Comparison of ENCODE assay signal across 9 mouse cellular contexts in genomic region chr11:5149249-5149648, GRCm38 (mm10). TPM values are rescaled to one million over a fixed set of nuclear protein-coding genes. Genes with fewer than 3 reads are reported as not detected.
DNase-seq lines count a peak whose midpoint lies in the region; ATAC-seq and TF ChIP-seq lines count a peak whose summit lies in the region.
"Had no signal": no experiment of that assay in that cellular context is flagged by ENCODE, and none has a peak within 500 bp of the region (broad histone marks: within the 10 kb centered on the region; RNA-seq: fewer than 3 reads in every experiment).

No protein-coding gene starts in this region.

- no peak for TF ChIP-seq CTCF in stomach, postnatal 0 days (IDR thresholded peaks at IDR 0.05; ENCODE audit: low read depth)

- TF ChIP-seq EP300 in stomach, postnatal 0 days (optimal IDR thresholded peaks at IDR 0.05), result no peak

- peak overlapping the region; percentile 39 for H3K4me2 ChIP-seq in forebrain, embryonic 13.5 days
- no peak overlapping the region for H3K4me2 ChIP-seq in forebrain, embryonic 15.5 days (replicated peaks)
- H3K4me2 ChIP-seq in liver, embryonic 11.5 days, result peak overlapping the region; percentile 86
- peak overlapping the region; percentile 25; the same call in 1 of the 2 replicates for H3K4me2 ChIP-seq in stomach, postnatal 0 days (replicated peaks; ENCODE audit: low read depth)

- no peaks in the 10 kb centered on the region for H3K9me3 ChIP-seq in forebrain, embryonic 13.5 days (replicated peaks)
- no peaks in the 10 kb centered on the region for H3K9me3 ChIP-seq in forebrain, embryonic 15.5 days
- H3K9me3 ChIP-seq in liver, embryonic 11.5 days (ENCODE audit: control insufficient read depth, low read length), result no peaks in the 10 kb centered on the region
- no peaks in the 10 kb centered on the region for H3K9me3 ChIP-seq in stomach, postnatal 0 days (ENCODE audit: control insufficient read depth, low read length)

- H3K9ac ChIP-seq in forebrain, embryonic 13.5 days, result no peak overlapping the region
- no peak overlapping the region for H3K9ac ChIP-seq in forebrain, embryonic 15.5 days (replicated peaks)
- peak overlapping the region; percentile 37; the same call in 1 of the 2 replicates for H3K9ac ChIP-seq in liver, embryonic 11.5 days (ENCODE audit: low read depth, low read length)
- H3K9ac ChIP-seq in stomach, postnatal 0 days (ENCODE audit: low read length), result peak overlapping the region; percentile 38; the same call in 1 of the 2 replicates

- 0 out of 2 replicates have a peak, but pooled peaks cover 9% of the 10 kb centered on the region for H3K27me3 ChIP-seq in forebrain, embryonic 13.5 days
- no peaks in the 10 kb centered on the region for H3K27me3 ChIP-seq in forebrain, embryonic 15.5 days
- H3K27me3 ChIP-seq in liver, embryonic 11.5 days (replicated peaks; ENCODE audit: control insufficient read depth, insufficient read depth, low read length), result peaks cover 7% of the 10 kb centered on the region
- no peaks in the 10 kb centered on the region for H3K27me3 ChIP-seq in stomach, postnatal 0 days (ENCODE audit: control insufficient read depth, insufficient read depth, low read length)

- peaks cover 46% of the 10 kb centered on the region for H3K4me1 ChIP-seq in forebrain, embryonic 13.5 days
- H3K4me1 ChIP-seq in forebrain, embryonic 15.5 days, result peaks cover 35% of the 10 kb centered on the region
- H3K4me1 ChIP-seq in liver, embryonic 11.5 days (replicated peaks; ENCODE audit: control insufficient read depth, insufficient read depth, low read length), result peaks cover 31% of the 10 kb centered on the region
- peaks cover 9% of the 10 kb centered on the region for H3K4me1 ChIP-seq in stomach, postnatal 0 days (replicated peaks; ENCODE audit: control insufficient read depth, insufficient read depth)

- no peak overlapping the region for H3K27ac ChIP-seq in forebrain, embryonic 13.5 days
- H3K27ac ChIP-seq in forebrain, embryonic 15.5 days (replicated peaks), result no peak overlapping the region
- no peak overlapping the region for H3K27ac ChIP-seq in liver, embryonic 11.5 days (ENCODE audit: low read depth, low read length)
- no peak overlapping the region for H3K27ac ChIP-seq in stomach, postnatal 0 days (replicated peaks)
- H3K27ac ChIP-seq: heart, adult 2 months had no signal

- H3K36me3 ChIP-seq in forebrain, embryonic 13.5 days (ENCODE audit: poor library complexity, severe bottlenecking), result no peaks in the 10 kb centered on the region
- no peaks in the 10 kb centered on the region for H3K36me3 ChIP-seq in forebrain, embryonic 15.5 days
- H3K36me3 ChIP-seq in liver, embryonic 11.5 days (ENCODE audit: control insufficient read depth, insufficient read depth, low read length), result no peaks in the 10 kb centered on the region
- no peaks in the 10 kb centered on the region for H3K36me3 ChIP-seq in stomach, postnatal 0 days (ENCODE audit: control insufficient read depth, insufficient read depth, low read length)

- no peak overlapping the region for H3K4me3 ChIP-seq in forebrain, embryonic 13.5 days
- no peak overlapping the region for H3K4me3 ChIP-seq in forebrain, embryonic 15.5 days
- peak overlapping the region; percentile 12; the same call in 1 of the 2 replicates for H3K4me3 ChIP-seq in liver, embryonic 11.5 days (ENCODE audit: low read depth, low read length)
- no peak overlapping the region for H3K4me3 ChIP-seq in stomach, postnatal 0 days (ENCODE audit: low read depth, low read length)
- H3K4me3 ChIP-seq: heart, adult 2 months had no signal

- 9% methylated on average over 7 of the region's 7 CpGs for WGBS in forebrain, embryonic 13.5 days
- 13% methylated on average over 7 of the region's 7 CpGs for WGBS in forebrain, embryonic 15.5 days
- WGBS in liver, embryonic 11.5 days, result 5% methylated on average over 7 of the region's 7 CpGs
- WGBS in stomach, postnatal 0 days, result 29% methylated on average over 7 of the region's 7 CpGs

- no peak for ATAC-seq in forebrain, embryonic 13.5 days
- no peak for ATAC-seq in forebrain, embryonic 15.5 days (replicated peaks)
- peak; percentile 15; the same call in 1 of the 2 replicates for ATAC-seq in liver, embryonic 11.5 days (replicated peaks; ENCODE audit: low FRiP score)
- peak; percentile 22; the same call in 1 of the 2 replicates for ATAC-seq in stomach, postnatal 0 days (ENCODE audit: low FRiP score, low TSS enrichment)

- DNase-seq in spleen, postnatal 36 days (ENCODE audit: low spot score in 2 of 2), result peak; percentile 36 to 43
- DNase-seq in spleen, postnatal 4 days (ENCODE audit: low spot score in 2 of 2), result no peak
- no peak for DNase-seq in liver, embryonic 11.5 days (ENCODE audit: low spot score)
- DNase-seq in stomach, postnatal 0 days (ENCODE audit: low spot score), result no peak
- no peak for DNase-seq in adrenal gland, postnatal 25 days
- DNase-seq in layer of hippocampus, postnatal 14 days (ENCODE audit: low spot score in 2 of 2), result no peak
- DNase-seq: heart, adult 2 months had no signal

RNA-seq across cellular contexts. Expression of gene Emid1, which starts 2.8 kb away (rescaled TPM):
- polyA plus RNA-seq in forebrain, embryonic 13.5 days (2015; fragmentation: Nextera tagmentation; extraction: Ambion mirVana), result 14.9 and 18.8 TPM in 2 replicates
- 22.4 and 23.4 TPM in 2 replicates for polyA plus RNA-seq in forebrain, embryonic 15.5 days (2015; fragmentation: Nextera tagmentation; extraction: Ambion mirVana)
- 14.6 and 16.5 TPM in 2 replicates for polyA plus RNA-seq in liver, embryonic 11.5 days (2014; fragmentation: Nextera tagmentation; extraction: Ambion mirVana)
- polyA plus RNA-seq in stomach, postnatal 0 days (2015; fragmentation: Nextera tagmentation; extraction: Ambion mirVana), result 48.7 and 51.3 TPM in 2 replicates
- 5.9 and 9.4 TPM in 2 replicates for total RNA-seq in adrenal gland, postnatal 25 days (2021)
- 10 to 100 TPM; 26.1 to 30.4 TPM for total RNA-seq in layer of hippocampus, postnatal 14 days (2021)

RNA-seq across cellular contexts. Expression of gene Ewsr1, which starts 50.2 kb away (rescaled TPM):
- 808 and 853 TPM in 2 replicates for polyA plus RNA-seq in forebrain, embryonic 13.5 days (2015; fragmentation: Nextera tagmentation; extraction: Ambion mirVana)
- 762 and 793 TPM in 2 replicates for polyA plus RNA-seq in forebrain, embryonic 15.5 days (2015; fragmentation: Nextera tagmentation; extraction: Ambion mirVana)
- 363 and 367 TPM in 2 replicates for polyA plus RNA-seq in liver, embryonic 11.5 days (2014; fragmentation: Nextera tagmentation; extraction: Ambion mirVana)
- polyA plus RNA-seq in stomach, postnatal 0 days (2015; fragmentation: Nextera tagmentation; extraction: Ambion mirVana), result 231 and 235 TPM in 2 replicates
- total RNA-seq in adrenal gland, postnatal 25 days (2021), result 361 and 374 TPM in 2 replicates
- total RNA-seq in layer of hippocampus, postnatal 14 days (2021), result 100 to 1,000 TPM; 289 to 305 TPM

RNA-seq across cellular contexts. Expression of gene Rhbdd3, which starts 50.5 kb away (rescaled TPM):
- 25.8 and 26.3 TPM in 2 replicates for polyA plus RNA-seq in forebrain, embryonic 13.5 days (2015; fragmentation: Nextera tagmentation; extraction: Ambion mirVana)
- polyA plus RNA-seq in forebrain, embryonic 15.5 days (2015; fragmentation: Nextera tagmentation; extraction: Ambion mirVana), result 29.5 and 31.6 TPM in 2 replicates
- polyA plus RNA-seq in liver, embryonic 11.5 days (2014; fragmentation: Nextera tagmentation; extraction: Ambion mirVana), result 27.0 and 29.1 TPM in 2 replicates
- polyA plus RNA-seq in stomach, postnatal 0 days (2015; fragmentation: Nextera tagmentation; extraction: Ambion mirVana), result 19.1 and 19.6 TPM in 2 replicates
- 18.8 and 27.9 TPM in 2 replicates for total RNA-seq in adrenal gland, postnatal 25 days (2021)
- 10 to 100 TPM; 21.9 to 28.1 TPM for total RNA-seq in layer of hippocampus, postnatal 14 days (2021)

Comparison
In these comparisons a context has a peak if more than half of its experiments do, and no peak if none do; other contexts are left out.
1. DNase-seq: peak in spleen, postnatal 36 days (2 of 2); none in spleen, postnatal 4 days (0 of 2), liver, embryonic 11.5 days (single experiment), stomach, postnatal 0 days (single experiment), adrenal gland, postnatal 25 days (single experiment) and layer of hippocampus, postnatal 14 days (0 of 2).
2. ATAC-seq: peak in liver, embryonic 11.5 days (single experiment) and stomach, postnatal 0 days (single experiment); none in forebrain, embryonic 13.5 days (single experiment) and forebrain, embryonic 15.5 days (single experiment).
3. H3K9ac ChIP-seq: peak in liver, embryonic 11.5 days (single experiment) and stomach, postnatal 0 days (single experiment); none in forebrain, embryonic 13.5 days (single experiment) and forebrain, embryonic 15.5 days (single experiment).